Mouse (Mus musculus) spleen, postnatal 36 days (tissue): Measurements from ENCODE around the gene Crebrf.

Experiments used
- DNase-seq, 2 experiments: peaks; one replicate each; pipeline ENCODE4 v3.0.0; 2022; ENCODE audit warnings: low spot score in 2 of 2, mixed read lengths in 1 of 2

Gene Crebrf

GRCm38 (mm10) chr17:26705463-26706359 is 9.7 kb upstream of the Crebrf start:
- no peak for DNase-seq

- no peak for DNase-seq
Measured at GRCm38 (mm10) chr17:26707066-26707465, 8.4 kb upstream of the Crebrf start.

GRCm38 (mm10) chr17:26708499-26708898 is 7.0 kb upstream of the Crebrf start:
- DNase-seq = no peak

GRCm38 (mm10) chr17:26708993-26709590 is 6.4 kb upstream of the Crebrf start:
- no peak for DNase-seq

- no peak for DNase-seq
Measured at GRCm38 (mm10) chr17:26710049-26710448, 5.4 kb upstream of the Crebrf start.

GRCm38 (mm10) chr17:26715916-26716717 is 667 bp downstream of the Crebrf start:
- peak; percentile 97 for DNase-seq

- DNase-seq = no peak
Measured at GRCm38 (mm10) chr17:26717868-26718267, 2.4 kb downstream of the Crebrf start.

GRCm38 (mm10) chr17:26719405-26719804 is 4.0 kb downstream of the Crebrf start:
- DNase-seq = no peak

GRCm38 (mm10) chr17:26721802-26722201 is 6.4 kb downstream of the Crebrf start:
- no peak for DNase-seq

- DNase-seq = no peak
Measured at GRCm38 (mm10) chr17:26724790-26725189, 9.3 kb downstream of the Crebrf start.

- peak; percentile 19 to 30 for DNase-seq
Measured at GRCm38 (mm10) chr17:26726674-26727073, 11.2 kb downstream of the Crebrf start.

GRCm38 (mm10) chr17:26727110-26727755 is 11.8 kb downstream of the Crebrf start:
- no peak for DNase-seq

GRCm38 (mm10) chr17:26742581-26742980 is 27.1 kb downstream of the Crebrf start:
- no peak for DNase-seq

- no peak for DNase-seq
Measured at GRCm38 (mm10) chr17:26743294-26743693, 27.8 kb downstream of the Crebrf start.

- DNase-seq = no peak
Measured at GRCm38 (mm10) chr17:26749975-26750374, 34.5 kb downstream of the Crebrf start.

- peak; percentile 15 to 24 for DNase-seq
Measured at GRCm38 (mm10) chr17:26752297-26752696, 36.8 kb downstream of the Crebrf start.

GRCm38 (mm10) chr17:26753476-26753875 is 38.0 kb downstream of the Crebrf start:
- DNase-seq = peak; percentile 34 to 45

- no peak for DNase-seq
Measured at GRCm38 (mm10) chr17:26767100-26767753, 51.8 kb downstream of the Crebrf start.

GRCm38 (mm10) chr17:26767754-26768124 is 52.3 kb downstream of the Crebrf start:
- DNase-seq = no peak

GRCm38 (mm10) chr17:26776211-26776610 is 60.8 kb downstream of the Crebrf start:
- no peak for DNase-seq

GRCm38 (mm10) chr17:26778001-26778400 is 62.6 kb downstream of the Crebrf start:
- no peak for DNase-seq
